Mouse (Mus musculus): ENCODE data around the gene Tk1.
"Not testable (repeated sequence)": the region's sequence is repeated elsewhere in the genome, so short reads cannot be mapped to it uniquely, and the experiment has no call there.

The Tk1 gene

DNA sequence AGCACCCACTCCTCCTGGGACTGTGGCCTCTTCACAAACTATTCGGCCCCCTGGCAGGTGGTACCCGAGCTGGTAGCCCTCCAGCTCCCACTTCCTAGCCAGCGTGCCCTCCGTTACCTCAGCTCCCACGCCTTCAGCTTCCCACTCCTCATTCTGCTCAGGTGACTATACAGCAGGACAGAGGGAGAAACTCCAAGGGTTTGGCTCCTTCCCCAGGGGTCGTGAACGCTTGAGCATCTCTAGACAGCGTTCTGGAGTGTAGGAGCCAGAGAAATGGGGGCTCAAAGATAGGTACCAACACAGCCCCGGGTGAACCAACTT lies 34.5 kb downstream of the Tk1 start:
- DNase-seq (ENCODE audit: low spot score in 2 of 2), result no peak

DNA sequence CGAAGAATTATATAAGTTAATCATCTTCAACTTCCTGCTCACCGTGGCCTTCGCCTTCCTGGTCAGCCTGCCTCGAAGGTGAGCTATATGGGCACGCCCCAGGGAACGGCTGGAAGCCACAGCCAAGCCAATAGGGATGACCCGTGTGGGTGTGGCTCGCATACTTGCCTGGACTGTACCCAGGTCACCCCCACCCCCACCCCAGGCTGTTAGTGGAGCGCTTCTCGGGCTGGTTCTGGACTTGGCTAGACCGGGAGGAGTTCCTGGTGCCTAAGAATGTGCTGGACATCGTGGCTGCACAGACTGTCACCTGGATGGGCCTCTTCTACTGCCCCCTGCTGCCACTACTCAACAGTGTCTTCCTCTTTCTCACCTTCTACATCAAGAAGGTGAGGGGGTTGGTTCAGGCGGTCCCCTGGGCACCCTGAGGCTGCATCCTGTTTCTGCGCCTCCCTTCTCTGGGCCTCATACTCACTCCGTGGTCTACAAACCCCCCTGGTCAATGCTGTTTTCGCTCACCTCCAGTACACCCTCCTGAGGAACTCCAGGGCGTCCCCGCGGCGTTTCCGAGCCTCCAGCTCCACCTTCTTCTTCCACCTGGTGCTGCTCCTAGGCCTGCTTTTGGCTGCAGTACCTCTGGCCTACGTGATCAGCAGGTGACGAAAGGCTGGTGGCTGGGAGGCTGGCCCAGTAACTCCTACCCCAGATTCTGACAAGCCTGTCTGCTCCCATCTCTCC lies 35.0 kb downstream of the Tk1 start:
- no peak for DNase-seq (ENCODE audit: low spot score in 2 of 2)

DNA sequence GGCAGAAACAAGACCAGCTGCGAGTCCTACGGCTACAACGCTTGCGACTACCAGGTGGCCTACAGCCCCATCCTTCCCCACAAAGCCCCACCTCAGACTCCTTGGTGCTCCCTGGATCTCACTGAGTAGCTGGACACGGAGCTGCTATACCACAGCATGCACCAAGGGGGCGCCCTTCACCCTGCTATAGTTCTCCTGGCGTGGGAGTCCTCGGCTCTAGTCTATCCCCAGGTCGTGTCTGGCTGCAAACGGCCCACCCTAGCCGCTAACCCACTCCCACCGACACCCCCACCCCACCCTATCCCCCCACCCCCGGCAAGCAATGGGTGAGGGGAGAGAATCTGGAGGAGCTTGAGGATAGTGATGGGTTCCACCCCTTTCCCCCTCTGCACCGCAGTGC lies 35.6 kb downstream of the Tk1 start:
- no peak for DNase-seq (ENCODE audit: low spot score in 2 of 2)

DNA sequence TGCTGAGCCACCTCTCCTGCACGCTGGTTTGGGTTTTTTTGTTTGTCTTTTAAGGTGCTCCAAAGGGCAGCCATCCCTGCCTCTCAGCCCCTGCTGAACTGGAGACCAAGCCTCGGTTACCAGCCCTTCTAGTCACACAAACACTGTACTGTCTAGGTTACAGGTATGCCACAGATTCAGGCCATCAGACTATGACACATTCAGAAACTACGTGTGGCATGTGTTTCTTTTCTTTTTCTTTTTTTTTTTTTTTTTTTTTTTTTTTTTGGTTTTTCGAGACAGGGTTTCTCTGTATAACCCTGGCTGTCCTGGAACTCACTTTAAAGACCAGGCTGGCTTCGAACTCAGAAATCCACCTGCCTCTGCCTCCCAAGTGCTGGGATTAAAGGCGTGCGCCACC lies 37.4 kb downstream of the Tk1 start:
- not testable (repeated sequence) for DNase-seq (ENCODE audit: low spot score in 2 of 2)

DNA sequence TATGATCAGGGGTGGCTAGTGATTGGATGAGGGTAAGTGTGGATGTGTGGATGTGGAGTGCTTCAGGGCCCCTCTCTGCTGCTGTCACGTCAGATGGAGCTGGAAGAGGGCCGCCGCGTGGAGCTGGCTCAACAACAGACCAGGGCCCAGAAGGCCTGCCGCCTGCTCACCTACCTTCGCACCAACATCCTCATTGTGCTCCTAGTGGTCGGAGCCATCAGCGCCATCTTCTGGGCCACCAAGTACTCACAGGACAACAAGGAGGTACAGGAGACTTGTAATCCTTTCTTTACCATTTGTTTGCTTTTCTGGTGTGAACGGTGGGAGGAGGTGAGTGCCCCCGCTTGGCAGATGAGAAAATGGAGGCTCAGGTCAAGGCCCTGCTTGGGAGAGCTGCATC lies 39.6 kb downstream of the Tk1 start:
- no peak for DNase-seq (ENCODE audit: low spot score in 2 of 2)

DNA sequence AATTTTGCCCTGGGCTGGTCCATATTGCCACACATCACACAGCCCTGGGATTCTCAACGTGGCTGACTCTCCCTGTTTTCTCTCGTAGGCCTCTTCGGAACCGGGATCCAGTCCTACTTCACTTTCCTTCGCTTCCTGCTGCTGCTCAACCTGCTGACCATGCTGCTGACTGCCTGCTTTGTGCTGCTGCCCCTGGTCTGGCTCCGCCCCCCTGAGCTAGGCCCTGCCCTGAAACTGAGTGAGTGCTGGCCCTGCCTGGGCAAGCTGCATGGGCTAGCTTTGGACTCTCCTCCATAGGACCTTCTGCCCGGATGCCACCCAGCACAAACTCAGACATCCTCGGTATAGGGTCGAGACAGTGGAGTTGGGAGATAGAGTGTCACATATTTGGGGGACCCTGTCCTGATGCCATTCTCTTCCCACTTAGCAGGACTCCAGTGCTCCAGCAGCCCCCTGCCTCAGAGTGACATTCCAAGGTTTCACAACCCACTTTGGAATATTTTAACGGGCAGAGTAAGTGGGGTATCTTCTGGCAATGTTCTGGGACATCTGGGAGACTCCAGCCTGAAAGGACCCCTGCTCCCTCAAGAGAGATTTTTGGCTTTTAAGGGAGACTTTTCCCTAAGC lies 42.1 kb downstream of the Tk1 start:
- no peak for DNase-seq (ENCODE audit: low spot score in 2 of 2)

DNA sequence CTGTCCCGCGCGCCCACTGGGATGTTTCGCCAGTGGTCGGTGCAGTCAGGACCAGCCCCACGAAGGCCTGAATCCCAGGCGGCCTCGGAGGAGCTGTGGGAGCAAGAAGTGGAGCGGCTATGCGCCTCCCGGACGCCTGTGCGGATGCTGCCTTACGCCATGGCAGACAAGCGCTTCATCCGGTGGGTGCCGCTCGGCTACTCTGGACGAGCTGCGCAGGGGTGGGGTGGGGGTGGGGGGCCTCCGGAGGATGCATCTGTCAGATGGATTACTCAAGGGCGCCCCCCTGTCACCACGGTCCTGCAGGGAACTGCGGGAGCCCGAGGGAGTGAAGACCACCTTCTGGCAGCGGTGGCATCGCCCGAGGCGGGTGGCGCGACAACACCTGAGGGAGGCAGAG lies 42.8 kb downstream of the Tk1 start:
- DNase-seq (ENCODE audit: low spot score in 2 of 2), result no peak

DNA sequence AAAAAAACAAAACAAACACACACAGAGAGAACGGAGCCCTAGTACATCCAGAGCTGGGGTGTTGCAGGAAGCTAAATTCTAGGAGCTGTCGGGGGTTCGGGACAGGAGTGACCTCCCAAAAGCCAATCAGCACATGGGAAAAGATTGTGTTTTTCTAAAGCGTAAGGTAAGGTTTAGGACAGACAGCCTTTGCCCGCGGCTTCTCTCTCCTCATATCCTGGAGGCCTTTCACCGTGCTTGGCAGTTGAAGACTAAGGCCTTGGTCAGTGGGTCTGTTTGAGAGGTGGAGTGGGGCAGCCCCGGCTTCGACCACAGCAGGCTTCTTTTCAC lies 43.2 kb downstream of the Tk1 start:
- no peak for DNase-seq (ENCODE audit: low spot score in 2 of 2)

DNA sequence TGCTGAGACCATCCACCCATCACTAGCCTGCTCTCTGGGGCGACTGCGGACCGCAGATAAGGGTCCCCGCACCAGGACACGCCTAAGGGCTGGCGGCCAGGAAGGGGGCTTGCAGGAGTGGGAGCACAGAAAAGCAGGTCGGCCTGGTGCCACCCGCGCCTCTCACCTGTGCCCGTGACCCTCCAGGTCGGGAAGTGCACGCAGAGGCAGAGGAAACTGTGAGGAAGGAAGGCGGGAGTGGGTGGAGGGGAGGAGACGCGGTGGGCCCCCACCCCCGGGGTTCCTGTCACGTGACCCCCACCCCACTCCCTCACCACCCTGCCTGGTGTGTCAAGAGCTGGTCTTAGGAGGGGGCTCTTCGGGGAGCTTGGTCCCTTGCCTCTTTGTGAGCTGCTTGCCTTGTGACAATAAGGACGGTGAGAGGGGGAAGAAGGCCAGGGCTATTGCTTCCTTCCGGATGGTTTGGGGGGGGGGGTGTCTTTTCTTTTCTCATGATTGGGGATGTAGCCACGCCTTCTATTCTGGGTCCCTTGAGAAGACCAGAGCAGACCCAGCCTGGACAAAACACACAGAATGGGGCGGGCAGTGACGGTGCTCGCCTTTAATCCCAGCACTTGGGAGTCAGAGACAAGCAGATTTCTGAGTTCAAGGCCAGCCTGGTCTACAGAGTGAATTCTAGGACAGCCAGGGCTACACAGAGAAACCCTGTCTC lies 43.7 kb downstream of the Tk1 start, which contains the start of the genes Tmc8 and Tmc6:
Tmc8 (plus strand) TSS at position 84 of the 712 bp plus-strand sequence.
Tmc6 (minus strand) TSS at position 206 of the 712 bp plus-strand sequence.
- DNase-seq (ENCODE audit: low spot score in 2 of 2), result no peak

DNA sequence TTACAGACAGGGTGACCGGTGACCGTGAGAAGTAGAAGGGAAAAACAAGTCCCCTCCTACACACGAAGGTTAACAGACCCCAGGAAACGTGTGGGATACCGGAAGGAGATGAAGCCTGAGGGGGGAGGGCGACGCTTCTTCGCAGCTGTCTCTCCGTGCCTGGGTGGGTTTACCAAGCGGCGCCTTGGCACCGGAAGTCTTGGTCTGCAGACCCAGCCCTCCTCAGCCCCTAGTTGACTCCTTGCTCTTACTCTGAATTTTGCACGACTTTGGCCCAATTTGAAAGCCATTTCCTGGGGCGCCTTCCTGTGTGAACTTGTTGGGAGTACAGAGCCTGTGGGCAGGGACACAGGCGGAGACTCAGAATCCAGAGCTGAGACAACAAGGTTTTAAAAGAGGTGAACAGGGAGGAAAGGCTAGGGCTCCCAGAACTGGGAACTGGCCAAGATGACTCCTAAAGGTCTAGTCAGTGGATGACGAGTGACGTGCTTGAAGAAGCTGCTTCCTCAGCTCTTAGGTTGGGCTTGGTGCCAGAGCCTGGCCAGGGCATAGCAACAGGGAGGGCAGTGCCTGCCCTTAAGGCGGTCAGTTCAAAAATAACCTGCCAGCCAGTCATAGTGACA lies 44.6 kb downstream of the Tk1 start:
- no peak for DNase-seq (ENCODE audit: low spot score in 2 of 2)

DNA sequence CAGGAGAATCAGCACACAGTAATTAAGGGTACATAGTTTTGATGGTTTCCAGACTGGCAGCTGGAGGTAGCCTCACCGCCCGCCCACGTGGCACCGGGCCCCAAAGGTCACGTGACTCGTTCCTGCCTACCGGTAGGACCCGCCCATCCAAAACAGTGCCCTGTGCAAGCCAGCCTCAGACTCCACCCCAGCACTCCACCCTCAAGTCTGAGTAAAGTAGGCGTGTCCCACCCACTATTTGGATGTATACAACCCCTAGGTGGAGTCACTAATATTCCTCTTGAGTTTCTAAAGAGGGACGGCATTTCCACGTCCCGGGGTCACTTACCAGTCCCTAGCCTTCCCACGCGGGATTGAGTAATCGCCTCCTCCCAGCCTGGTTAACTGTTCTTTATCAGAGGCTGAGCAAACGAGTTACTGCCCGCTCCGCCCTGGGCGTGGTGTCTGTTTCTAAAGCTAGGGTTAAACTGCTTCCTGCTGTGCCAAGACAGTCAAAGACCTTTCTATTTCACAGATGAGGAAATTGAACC lies 45.2 kb downstream of the Tk1 start:
- DNase-seq (ENCODE audit: low spot score in 2 of 2), result no peak

DNA sequence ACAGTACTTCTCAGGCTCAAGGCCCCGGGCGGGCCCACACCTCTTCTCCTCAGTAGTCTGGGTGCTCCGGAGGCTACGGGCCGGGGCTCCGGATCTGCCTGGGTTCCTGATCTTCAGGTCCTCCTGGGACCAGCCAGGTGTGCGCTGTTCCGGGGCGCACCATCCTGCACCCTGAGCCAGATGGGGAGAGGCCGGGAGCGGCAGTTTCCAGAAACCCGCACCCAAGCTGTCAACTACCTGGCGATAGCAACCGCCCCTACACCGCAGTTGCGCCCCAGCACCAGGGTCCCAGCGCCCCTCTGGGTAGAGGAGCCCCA lies 45.7 kb downstream of the Tk1 start:
- no peak for DNase-seq (ENCODE audit: low spot score in 2 of 2)

DNA sequence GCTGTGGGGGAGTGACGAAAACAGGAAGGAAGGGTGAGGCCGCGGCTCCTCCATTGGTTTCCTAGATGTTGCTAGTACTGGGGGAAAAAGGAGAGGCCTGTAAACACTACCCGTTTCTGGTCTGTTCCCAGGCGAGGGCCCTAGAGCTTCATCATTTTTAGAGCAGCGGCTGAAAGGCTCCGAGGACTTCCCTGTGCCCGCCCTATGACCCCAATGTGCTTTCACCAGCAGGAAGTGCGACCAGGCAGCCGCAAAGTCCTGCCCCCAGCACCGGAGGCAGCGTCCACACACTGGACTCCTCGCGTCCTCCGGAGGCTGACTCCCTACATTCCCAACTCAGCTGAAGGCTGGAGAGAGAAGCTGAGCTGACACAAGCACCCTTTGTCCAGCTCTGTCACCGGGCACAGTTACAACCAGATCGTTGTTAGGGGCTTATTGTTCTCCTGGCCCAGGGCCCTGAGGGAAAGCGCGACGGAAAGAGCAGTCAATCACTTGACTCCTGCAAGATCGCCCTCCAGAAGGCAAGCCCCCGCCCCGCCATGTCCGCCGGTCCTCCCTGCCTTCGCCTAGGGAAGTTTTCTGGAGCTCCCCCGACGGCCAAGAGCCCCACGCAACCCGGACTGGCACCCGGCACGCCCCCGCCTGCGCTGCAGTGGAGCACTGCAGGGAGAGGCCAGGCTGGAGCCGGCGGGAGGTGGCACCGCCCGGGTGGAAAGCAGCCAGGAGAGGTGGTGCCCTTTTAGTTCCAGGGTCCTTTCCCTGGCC lies 46.3 kb downstream of the Tk1 start:
- DNase-seq (ENCODE audit: low spot score in 2 of 2), result no peak

DNA sequence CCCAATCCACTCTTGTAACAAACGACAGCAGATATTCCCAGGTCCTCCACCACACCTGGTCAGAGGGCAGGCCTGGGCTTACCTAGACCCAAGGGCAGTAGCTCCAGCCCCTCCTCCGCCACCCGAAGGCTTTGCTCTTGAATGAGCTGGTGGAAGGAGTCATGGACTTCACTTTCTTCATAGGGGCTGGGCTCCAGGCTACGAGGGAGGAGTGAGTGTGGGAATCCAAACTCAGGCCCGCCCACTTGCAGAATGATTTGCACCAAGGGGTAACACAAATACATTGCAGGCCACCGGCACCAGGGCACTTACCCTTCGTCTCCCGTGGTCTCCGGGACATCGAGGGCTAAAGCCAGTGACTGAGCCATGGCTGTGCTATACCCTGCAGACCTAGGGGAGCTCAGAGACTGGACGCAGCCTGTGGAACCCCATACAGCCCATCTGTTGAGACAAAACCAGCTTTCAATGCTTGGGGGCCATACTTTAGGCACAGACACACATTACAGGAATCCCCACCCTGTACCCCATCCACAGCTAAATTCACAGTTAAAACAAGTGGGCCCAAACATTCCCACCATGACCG lies 47.0 kb downstream of the Tk1 start:
- DNase-seq (ENCODE audit: low spot score in 2 of 2), result no peak

DNA sequence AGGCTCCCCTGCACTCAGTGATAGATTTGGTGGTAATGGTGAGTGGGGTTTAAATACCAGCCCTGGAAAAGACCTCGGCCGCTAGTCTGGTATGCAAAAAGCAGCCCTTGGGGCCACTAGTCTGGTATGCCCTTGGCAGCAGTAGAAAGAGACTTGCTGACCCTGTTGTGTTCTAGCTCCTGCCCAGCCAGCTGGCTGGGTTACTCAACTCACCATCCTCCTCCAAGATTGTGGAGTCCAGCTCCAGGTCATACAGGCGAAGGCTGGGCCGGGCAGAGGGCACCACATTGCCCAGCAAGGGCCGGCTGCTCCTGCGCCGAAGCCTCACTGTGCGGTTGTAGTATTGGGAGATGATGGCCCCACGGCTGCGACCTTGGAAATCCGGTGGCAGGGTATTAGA lies 47.9 kb downstream of the Tk1 start:
- DNase-seq (ENCODE audit: low spot score in 2 of 2), result no peak

DNA sequence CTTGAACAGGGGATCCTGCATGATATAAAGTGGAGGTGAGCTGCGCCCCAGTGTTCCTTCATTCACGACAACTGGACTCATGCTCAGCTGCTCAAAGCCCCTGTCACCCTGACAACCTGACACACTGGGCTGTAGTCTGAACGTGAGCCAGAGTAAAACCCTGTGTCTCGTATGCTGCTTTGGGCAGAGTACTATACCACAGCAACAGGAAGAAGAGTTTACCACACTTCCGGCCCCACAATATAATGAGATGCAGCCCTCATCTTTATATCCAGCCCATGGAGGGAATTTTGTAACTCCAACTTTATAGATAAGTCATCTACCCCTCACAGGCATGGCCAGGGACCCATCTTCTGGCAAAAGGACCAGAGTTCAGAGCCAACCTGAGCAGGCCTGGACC lies 48.8 kb downstream of the Tk1 start:
- no peak for DNase-seq (ENCODE audit: low spot score in 2 of 2)

DNA sequence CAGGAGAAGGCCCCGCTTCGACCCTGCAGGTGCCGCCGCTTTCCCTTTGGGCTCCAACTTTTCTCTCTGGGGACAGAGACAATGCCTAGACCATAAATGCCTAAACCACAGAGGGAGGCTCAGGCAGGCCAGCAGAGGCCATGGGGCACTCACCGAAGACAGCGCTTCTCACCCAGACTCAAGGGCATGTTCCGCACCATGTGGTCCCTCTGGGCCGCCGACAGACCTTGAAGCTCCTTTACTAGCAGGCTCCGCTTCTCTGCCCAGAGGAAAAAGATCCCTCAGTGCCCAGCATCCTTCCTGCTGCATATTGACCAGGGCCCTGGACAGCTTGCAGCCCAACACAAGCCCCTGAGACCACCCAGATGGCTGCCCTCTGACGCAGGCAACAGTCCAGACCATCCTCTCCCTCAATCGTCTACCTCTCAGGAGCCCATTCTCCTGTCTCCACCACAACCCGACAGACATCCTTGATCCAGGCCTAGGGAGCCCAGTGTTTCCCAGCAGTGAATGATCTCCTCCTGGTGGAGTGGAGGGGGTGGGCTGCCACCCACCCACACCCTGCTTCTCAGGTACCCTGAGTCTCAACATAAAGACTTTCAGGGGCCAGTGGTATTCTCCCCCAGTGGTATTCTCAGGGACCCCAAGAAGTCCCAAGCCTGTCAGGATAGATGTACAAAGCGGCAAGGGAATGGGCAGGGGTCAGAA lies 49.7 kb downstream of the Tk1 start:
- DNase-seq (ENCODE audit: low spot score in 2 of 2), result no peak

DNA sequence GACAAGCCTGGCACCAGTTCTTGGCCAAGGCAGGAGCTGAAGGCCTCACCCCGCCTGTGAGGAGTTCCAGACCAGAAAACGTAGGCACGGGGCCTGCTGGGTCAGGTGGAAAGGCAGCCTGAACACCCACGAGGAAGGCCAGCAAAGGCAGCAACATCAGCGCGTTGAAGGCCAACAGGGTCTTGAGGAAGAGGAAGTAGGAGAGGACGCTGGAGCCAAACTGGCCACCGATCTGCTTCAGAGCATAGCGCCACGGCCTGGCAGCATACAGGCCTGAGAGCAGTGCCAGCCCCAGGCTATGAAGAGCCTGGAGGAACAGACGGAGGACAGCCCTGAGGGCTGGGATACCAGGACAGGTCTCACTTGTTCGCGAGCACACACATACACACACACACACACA lies 50.4 kb downstream of the Tk1 start:
- no peak for DNase-seq (ENCODE audit: low spot score in 2 of 2)

DNA sequence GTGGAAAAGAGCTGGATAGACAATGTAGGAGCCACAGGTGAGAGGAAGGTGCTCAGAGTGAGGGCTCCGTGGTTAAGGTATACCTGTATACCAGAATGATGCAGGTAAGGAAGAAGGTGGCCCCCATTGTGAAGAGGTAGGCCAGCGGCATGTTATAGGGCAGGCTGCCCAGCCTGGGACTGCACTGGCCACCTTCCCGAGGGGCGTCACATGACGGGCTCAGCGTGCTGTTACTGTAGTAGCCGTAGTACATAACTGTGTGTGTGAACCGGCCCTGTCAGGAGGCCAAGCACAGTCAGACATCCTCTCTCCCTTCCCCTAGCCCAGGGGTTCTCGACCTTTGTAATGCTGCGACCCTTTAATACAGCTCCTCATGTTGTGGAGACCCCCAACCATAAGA lies 51.0 kb downstream of the Tk1 start:
- no peak for DNase-seq (ENCODE audit: low spot score in 2 of 2)

DNA sequence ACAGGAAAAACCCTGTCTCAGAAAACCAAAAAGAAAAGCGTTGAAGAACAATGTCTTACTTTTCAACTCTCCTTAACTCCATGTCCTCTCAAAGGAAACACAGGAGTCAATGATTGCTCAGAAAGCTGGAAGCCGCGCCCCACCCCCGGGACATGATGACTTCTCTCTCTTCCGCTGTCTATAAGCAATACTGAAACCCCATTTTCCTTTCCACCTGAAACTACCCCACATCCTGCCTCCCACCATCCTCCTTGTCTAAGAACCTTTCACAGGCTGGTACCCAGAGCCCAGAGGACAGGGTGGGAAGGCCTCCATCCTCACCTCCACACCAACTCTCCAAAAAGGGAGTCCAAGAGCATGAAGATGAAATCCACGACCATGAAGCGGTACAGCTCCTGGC lies 53.5 kb downstream of the Tk1 start:
- DNase-seq (ENCODE audit: low spot score in 2 of 2), result no peak

DNA sequence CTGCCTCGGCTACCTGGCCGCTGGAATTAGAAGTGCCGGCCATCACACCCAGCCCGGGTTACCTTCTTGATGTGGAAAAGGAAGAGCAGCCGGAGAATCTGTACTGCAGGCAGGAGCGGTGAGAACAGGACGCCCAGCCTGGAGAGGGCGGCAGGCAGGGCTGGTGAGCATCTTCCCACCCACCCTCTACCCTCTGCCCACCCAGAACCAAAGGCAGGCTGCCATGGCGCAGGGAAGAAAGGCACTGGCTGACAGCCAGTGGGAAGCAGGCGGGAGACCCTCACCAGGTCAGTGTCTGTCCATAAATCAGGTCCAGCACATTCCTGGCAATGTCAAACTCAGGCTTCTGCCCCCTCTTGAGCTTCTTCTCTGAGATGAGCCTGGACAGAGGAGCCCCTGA lies 55.5 kb downstream of the Tk1 start:
- DNase-seq (ENCODE audit: low spot score in 2 of 2), result no peak

All from right cerebral cortex, postnatal 36 days (tissue).